Mouse (Mus musculus) inflammation-experienced regulatory T-cells, adult 6 months (primary cell): ENCODE data around the gene Scn10a. TPM values are rescaled to one million over a fixed set of nuclear protein-coding genes. Genes with fewer than 3 reads are reported as not detected.

Experiments used
- ATAC-seq: one replicate; pipeline ENCODE4 v1.8.0; 2017
- polyA plus RNA-seq, 3 experiments: library from polyadenylated mRNA; unstranded; fragments of 100-300 nt; shearing (Covaris generic); gene quantifications; one replicate each; pipeline ENCODE4 v1.2.1; 2017

The Scn10a gene
- polyA plus RNA-seq, 3 experiments from 2014 or later: not detected

GRCm38 (mm10) chr9:119574366-119574765, 144.8 kb downstream of the Scn10a start:
- no peak for ATAC-seq

DNA sequence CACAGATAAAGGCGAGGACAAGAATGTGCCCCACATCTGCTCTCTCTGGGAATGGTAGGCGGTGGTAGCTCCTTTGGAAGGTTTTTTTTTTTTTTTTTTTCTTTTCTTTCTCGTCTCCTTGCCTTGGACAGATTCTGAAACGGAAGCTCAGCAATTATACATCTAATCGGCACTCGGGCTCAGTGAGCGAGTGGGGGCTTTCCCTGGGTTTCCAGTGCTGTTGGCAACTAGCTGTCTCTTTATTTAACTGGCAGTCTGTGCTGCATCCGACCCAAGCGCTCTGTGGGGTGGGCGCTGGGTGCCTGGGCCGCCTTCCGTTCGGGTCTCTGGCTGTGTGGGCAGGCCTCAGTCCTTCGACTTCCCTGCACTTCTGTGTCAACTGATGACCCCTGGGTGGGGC, 146.1 kb downstream of the Scn10a start:
- ATAC-seq: no peak

GRCm38 (mm10) chr9:119571411-119571888, 147.7 kb downstream of the Scn10a start:
- no peak for ATAC-seq

GRCm38 (mm10) chr9:119570652-119571051, 148.5 kb downstream of the Scn10a start:
- ATAC-seq: no peak

- no peak for ATAC-seq
These were observed 150.4 kb downstream of the Scn10a start for GRCm38 (mm10) chr9:119568732-119569131.

DNA sequence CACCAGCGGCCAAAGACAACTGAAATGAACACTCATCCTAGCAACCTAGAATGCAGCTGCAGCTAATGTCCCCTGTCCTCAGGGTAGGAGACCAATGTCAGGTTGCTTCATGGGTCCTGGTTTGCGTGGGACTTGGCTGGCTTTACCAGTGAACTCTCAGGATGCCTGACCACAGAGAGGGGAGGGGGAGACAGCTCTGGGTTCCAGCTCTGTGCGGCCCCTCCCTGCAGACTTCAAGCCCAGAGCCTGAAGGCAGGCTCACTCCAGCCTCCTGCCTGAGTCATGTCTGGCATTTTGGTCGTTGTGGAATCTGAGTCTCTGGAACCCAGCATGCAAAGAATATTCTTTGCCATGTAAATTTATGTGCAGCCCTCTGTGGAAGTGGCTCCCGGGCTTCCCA, 151.3 kb downstream of the Scn10a start:
- no peak for ATAC-seq

- no peak for ATAC-seq
These were observed 152.9 kb downstream of the Scn10a start for GRCm38 (mm10) chr9:119566214-119566613.

DNA sequence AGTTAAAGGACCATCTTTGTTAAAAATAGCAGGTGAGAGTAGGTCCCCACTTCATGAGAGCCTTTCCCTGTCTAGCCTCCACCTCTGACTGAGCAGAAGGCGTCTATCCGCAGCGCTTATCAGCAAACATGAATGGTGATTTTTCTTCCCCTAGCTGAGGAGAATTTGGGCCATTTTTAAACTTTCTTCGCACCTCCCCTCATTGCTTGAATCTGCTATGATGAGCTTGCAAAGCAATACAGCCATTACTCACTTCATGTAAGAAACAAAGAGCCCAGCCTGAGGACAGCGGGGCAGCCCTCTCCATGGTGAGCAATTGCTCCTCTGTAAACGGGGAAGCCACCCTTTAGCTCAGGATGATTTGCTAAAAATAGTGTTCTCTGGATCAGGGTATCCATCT, 154.3 kb downstream of the Scn10a start:
- ATAC-seq: no peak

DNA sequence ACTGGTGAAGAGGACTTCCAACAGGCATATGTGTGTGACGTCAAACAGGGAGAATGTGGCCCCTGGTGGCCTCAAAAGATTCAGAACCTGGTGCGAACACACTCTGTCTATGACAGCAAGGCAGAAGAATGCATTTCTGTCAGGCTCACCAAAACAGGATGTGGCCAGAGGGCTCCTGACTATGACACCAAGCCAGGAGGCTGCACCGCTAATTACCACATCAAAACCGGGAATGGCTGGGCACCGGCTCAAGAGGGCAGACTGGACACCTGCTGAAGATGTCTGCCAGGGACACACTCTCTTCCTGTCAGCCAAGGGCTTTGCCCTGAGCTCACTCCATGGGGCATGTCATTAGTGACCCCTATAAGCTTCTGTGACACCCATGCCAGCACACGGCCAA, 155.5 kb downstream of the Scn10a start:
- ATAC-seq: no peak

- ATAC-seq: no peak
These were observed 156.9 kb downstream of the Scn10a start for GRCm38 (mm10) chr9:119562256-119562655.

DNA sequence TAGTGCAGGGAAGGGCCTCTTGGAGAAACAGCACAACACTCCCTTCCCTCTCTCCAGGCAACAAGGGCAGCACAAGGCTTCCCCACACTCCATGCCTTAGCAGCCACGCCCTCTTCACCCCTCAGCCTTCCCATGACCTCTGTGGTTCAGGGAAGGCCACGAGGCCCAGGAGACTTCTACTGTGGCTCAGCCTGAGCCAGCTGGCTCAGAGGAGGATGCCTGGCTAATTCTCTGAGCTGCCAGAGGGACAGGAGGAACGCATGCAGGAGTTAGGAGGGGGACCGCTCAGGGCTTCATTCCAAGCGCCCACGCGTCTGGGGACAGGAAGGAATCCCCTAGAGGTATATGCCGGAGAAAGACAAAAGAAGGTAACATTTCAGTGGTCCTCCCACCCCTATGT, 157.4 kb downstream of the Scn10a start:
- no peak for ATAC-seq

GRCm38 (mm10) chr9:119559537-119560276, 159.4 kb downstream of the Scn10a start:
- ATAC-seq: no peak

Other genes starting within 250 kb of the Scn10a start
- not detected for gene Scn5a, start 140.3 kb downstream of the Scn10a start, polyA plus RNA-seq
- under 1 TPM; 0.58 to 0.79 (median 0.78) TPM for gene Scn11a, start 106.1 kb upstream of the Scn10a start, polyA plus RNA-seq
- 10 to 100 TPM; 32.2 to 48.1 (median 43.3) TPM for gene Wdr48, start 175.6 kb upstream of the Scn10a start, polyA plus RNA-seq
- 1 to 10 TPM; 2.9 to 4.8 (median 4.5) TPM for gene Gorasp1, start 218.2 kb upstream of the Scn10a start, polyA plus RNA-seq
- not detected for gene Ttc21a, start 218.3 kb upstream of the Scn10a start, polyA plus RNA-seq